Mouse (Mus musculus): ENCODE data around the gene Vmn1r65.
"Not testable (repeated sequence)": the region's sequence is repeated elsewhere in the genome, so short reads cannot be mapped to it uniquely, and the experiment has no call there.

Vmn1r65 gene

DNA sequence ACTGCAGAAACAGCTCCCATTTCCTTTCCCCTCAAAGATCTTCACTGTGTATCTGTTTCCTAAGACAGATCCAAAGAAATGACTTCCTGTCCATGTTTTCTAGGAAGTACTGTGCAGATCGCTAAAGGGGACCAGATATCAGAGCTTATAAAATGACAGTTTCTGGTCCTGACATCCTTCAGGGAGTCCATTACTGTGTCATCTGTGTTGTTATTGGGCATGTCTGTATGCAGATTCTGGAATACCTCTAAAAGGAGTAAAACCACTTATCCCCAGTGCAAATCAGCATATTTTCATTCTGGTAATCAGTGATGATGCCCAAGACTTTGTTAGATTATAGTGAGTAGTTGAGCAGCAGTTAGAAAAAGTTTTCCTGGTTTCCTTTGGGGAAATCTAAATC lies at the start of gene Vmn1r65:
TSS of gene Vmn1r65 (minus strand) at position 101 of the 400 bp plus-strand sequence.
- no peak for DNase-seq (ENCODE audit: inconsistent age in 2 of 2, low spot score in 1 of 2)

DNA sequence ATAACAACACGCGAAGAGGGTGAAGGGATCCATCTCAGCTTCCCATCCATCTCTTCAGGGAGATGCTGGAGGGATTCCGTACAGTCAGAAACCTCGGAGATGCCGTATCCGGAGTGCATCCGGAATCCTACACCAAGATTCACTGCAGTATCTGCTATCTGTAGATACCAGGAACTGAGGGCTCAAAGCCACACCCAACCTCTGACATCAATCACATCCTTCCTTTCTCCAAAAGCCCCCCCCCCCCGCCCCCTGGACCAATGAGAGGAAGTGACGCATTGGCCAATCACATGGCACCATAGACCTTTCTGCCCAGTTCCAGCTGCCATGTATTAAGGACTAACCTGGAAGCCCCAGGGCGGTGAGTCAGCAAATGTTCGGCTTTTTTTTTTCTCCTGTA lies 34.1 kb upstream of the Vmn1r65 start, which contains the start of gene Nlrp4c:
TSS of gene Nlrp4c (plus strand) at position 301 of the 400 bp plus-strand sequence.
- DNase-seq (ENCODE audit: inconsistent age in 2 of 2, low spot score in 1 of 2) = no peak

DNA sequence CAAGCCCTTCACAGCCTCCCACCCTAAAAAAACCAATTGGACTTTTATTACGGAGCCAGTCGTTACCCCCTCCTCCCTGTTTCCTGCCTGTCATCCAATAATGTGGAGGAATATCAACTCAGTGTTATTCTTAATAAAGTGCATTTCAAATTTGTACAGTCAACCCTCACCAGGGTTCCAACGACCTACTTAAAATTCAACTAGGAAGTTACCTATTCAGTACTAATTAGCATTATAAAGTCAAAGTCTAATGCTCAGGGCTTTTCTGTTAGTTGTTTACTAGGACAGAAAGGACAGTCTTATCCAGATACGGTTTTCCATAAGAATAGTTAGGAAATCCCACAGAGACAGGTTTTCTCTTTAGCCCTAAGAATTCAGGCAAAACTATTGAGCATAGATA lies 28.4 kb downstream of the Vmn1r65 start:
- not testable (repeated sequence) for DNase-seq (ENCODE audit: inconsistent age in 2 of 2, low spot score in 1 of 2)

DNA sequence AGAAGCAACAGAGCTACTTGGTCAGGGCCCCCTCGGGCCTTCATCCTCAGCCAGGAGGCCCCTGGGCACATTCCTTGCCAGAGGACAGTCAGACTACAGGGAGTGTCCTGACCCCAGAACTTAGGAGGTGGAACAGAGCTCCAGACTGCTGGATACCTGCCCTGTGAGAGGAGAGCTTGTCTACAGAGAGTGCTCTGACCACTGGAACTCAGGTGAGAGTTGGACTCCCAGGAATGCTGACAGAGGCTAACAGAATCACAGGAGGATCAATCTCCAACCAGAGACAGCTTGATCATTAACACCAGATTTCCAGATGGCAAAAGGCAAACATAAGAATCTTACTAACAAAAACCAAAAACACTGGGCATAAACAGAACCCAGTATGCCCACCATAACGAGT lies 38.3 kb downstream of the Vmn1r65 start:
- not testable (repeated sequence) for DNase-seq (ENCODE audit: inconsistent age in 2 of 2, low spot score in 1 of 2)

Measured in adrenal gland, adult (tissue).